Mouse (Mus musculus) small intestine, adult 2 months (tissue): Measurements from ENCODE around the gene Lta. TPM values are rescaled to one million over a fixed set of nuclear protein-coding genes. Genes with fewer than 3 reads are reported as not detected.

Experiments used
- H3K27ac ChIP-seq: fragments of 200-500 bp; 2 replicates; pipeline ENCODE4 v1.5.1; 2012; ENCODE audit warnings: low read depth, low read length, control low read depth, inconsistent platforms; ENCODE audit not compliant: insufficient read depth
- H3K27me3 ChIP-seq: fragments of 200-500 bp; 2 replicates; pipeline ENCODE4 v1.6.1; 2012; ENCODE audit warnings: mild to moderate bottlenecking, moderate library complexity, low read length, inconsistent platforms; ENCODE audit not compliant: control insufficient read depth, insufficient read depth
- H3K36me3 ChIP-seq: fragments of 200-500 bp; 2 replicates; pipeline ENCODE4 v1.6.1; 2012; ENCODE audit warnings: mild to moderate bottlenecking, low read length, control low read depth, inconsistent platforms; ENCODE audit not compliant: control insufficient read depth, insufficient read depth
- H3K4me1 ChIP-seq: fragments of 200-500 bp; 2 replicates; pipeline ENCODE4 v1.6.1; 2012; ENCODE audit warnings: low read length, inconsistent platforms, mixed read lengths; ENCODE audit not compliant: control insufficient read depth, insufficient read depth, insufficient read length
- H3K4me3 ChIP-seq: fragments of 200-500 bp; 2 replicates; pipeline ENCODE4 v1.5.1; 2012; ENCODE audit warnings: low read depth, mild to moderate bottlenecking, control low read depth, inconsistent platforms, low read length, moderate library complexity
- CTCF ChIP-seq: fragments of 200-500 bp; IDR thresholded peaks from 2 replicates; pipeline ENCODE4 v1.5.1; 2012; ENCODE audit warnings: low read depth, mild to moderate bottlenecking, control low read depth, inconsistent platforms, low read length, moderate library complexity, mixed read lengths; ENCODE audit not compliant: insufficient replicate concordance, insufficient read length; ENCODE audit errors: extremely low read depth
- POLR2A ChIP-seq: fragments of 200-500 bp; IDR thresholded peaks from 2 replicates; pipeline ENCODE4 v1.6.1; 2012; ENCODE audit warnings: low read depth, mild to moderate bottlenecking, control low read depth, inconsistent platforms, low read length, moderate library complexity
- WGBS: fragments of 180-500 bp; shearing (Covaris S2); methylation state at CpG from one replicate; pipeline ENCODE4 v1.1.7; 2018; 5-methylcytosine and 5-hydroxymethylcytosine counted together
- polyA plus RNA-seq: library from polyadenylated mRNA; depleted of rRNA; stranded (reverse); fragments of >200 nt; gene quantifications from 2 replicates; pipeline ENCODE4 v1.2.3, GENCODE M21; 2012

Gene Lta
- polyA plus RNA-seq, 1 experiment = 0.66 TPM

GRCm38 (mm10) chr17:35195631-35196320 lies 9.4 kb downstream of the Lta start:
- no peaks in the 10 kb centered on the region for H3K36me3 ChIP-seq
- peak overlapping the region; percentile 25 for H3K27ac ChIP-seq
- 1% methylated on average over 66 of the region's 66 CpGs for WGBS
- peaks cover 16% of the 10 kb centered on the region for H3K4me1 ChIP-seq
- peak overlapping the region; percentile 77 for H3K4me3 ChIP-seq
- no peaks in the 10 kb centered on the region for H3K27me3 ChIP-seq
- TF ChIP-seq CTCF (peak; percentile 83), POLR2A (no peak)

DNA sequence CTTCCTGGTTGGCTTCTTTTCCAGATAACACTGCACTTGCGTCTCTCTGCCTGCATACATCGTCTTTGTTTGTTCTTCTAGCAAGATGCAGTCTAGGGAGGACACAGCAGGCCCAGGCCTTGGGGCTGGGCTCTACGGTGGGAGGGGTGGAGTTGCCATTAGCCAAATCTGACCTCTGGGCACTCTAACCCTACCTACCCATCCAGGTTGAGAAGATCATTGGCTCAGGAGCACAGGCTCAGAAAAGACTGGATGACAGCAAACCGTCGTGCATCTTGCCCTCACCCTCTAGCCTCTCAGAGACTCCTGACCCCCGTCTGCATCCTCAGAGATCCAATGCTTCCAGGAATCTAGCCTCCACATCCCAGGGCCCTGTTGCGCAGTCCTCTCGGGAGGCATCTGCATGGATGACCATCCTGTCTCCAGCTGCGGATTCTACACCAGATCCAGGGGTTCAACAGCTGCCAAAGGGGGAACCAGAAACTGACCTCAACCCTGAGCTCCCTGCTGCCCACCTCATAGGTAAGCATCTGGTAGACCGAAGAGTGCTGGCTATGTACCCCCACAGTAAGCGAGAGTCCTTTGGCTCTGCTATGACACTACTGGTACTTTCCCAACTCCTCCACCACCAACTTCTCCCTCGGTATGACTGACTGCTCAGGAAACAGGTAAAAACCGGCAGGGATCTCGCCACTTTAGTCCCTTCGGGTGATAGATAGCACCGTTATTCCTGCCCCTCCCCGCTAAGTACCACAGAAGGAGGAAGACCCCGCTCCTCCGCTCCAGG lies 10.1 kb downstream of the Lta start:
- H3K4me3 ChIP-seq = peak overlapping the region; percentile 77
- H3K4me1 ChIP-seq = peaks cover 12% of the 10 kb centered on the region
- WGBS = 39% methylated on average over 19 of the region's 19 CpGs
- no peaks in the 10 kb centered on the region for H3K27me3 ChIP-seq
- H3K36me3 ChIP-seq = no peaks in the 10 kb centered on the region
- TF ChIP-seq POLR2A (no peak), CTCF (no peak)
- peak overlapping the region; percentile 46 for H3K27ac ChIP-seq

DNA sequence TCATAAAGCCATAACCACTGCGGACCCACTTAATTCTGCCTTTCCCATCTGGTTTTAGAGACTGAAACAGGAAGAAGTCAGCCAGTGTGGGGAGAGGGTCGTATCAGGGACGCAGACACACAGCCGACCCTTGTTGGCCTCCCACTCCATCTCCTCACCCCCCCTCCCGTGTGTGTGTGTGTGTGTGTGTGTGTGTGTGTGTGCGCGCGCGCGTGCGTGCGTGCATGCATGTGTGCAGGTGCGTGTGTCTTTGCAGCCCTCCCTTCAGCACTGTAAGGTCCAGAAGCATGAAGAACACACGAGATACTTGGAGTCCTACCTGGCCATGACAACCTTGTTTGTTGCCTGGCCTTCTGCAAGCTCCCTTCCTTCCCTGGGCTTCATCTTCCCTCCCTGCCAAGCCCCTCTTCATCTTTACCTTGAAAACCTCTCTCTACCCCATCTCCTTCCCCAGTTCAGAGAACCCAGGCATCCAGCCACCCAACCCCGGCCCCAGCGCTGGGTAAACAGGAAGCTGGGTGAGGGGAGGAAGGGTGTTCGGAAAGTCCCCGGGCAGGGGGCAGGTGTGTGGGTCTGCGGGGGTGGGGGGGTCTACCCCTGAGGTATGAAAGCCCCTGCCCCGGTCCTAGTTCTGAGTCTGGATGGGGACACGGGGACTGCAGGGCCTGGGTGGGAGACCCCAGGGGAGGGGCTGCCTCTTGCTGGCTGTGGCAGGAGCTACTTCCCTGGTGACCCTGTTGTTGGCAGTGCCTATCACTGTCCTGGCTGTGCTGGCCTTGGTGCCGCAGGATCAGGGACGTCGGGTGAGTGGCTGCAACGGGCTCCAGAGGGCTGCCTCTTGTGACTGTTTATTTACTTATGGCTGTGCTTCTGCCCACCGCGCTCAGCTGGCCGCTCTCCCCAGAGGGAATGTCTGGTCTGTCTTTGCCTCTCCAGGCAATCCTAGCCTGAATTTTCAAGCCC lies 11.0 kb downstream of the Lta start, which contains the start of gene Ltb:
Ltb (plus strand) TSS at position 559 of the 963 bp plus-strand sequence.
- TF ChIP-seq CTCF = no peak
- TF ChIP-seq POLR2A = no peak
- peaks cover 10% of the 10 kb centered on the region for H3K4me1 ChIP-seq
- no peaks in the 10 kb centered on the region for H3K27me3 ChIP-seq
- H3K4me3 ChIP-seq = peak within 1 kb of the TSS; percentile 77
- 52% methylated on average over 28 of the region's 28 CpGs for WGBS
- H3K36me3 ChIP-seq = no peaks in the 10 kb centered on the region
- H3K27ac ChIP-seq = peak within 1 kb of the TSS; percentile 46

DNA sequence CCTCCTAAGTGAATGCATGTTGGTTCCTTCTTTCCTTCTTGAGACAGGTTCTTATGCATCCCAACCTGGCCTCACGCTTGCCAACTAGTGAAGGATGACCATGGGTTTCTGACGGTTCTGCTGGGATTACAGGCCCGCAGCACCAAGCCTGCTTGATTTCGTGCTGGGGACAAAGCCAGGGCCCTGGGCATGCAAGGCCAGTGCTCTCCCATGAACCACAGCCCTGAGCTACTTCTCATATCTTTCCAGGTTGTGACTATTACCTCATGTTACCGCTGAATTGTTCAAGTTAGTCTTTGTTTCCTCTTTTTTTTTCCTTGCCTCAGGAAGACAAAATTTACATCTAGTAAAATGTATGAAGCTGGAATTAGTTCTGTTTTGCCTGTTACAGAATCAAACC lies 12.2 kb downstream of the Lta start:
- peaks cover 7% of the 10 kb centered on the region for H3K4me1 ChIP-seq
- H3K4me3 ChIP-seq = no peak overlapping the region
- 77% methylated on average over 5 of the region's 5 CpGs for WGBS
- no peaks in the 10 kb centered on the region for H3K36me3 ChIP-seq
- TF ChIP-seq CTCF (no peak), POLR2A (no peak)
- no peaks in the 10 kb centered on the region for H3K27me3 ChIP-seq
- peak overlapping the region; percentile 20 for H3K27ac ChIP-seq

- 65% methylated on average over 2 of the region's 2 CpGs for WGBS
- Histone ChIP-seq H3K4me1 (peaks cover 7% of the 10 kb centered on the region), H3K27ac (no peak overlapping the region), H3K36me3 (no peaks in the 10 kb centered on the region), H3K4me3 (no peak overlapping the region), H3K27me3 (no peaks in the 10 kb centered on the region)
- TF ChIP-seq POLR2A = no peak
- no peak for TF ChIP-seq CTCF
These were observed 13.4 kb downstream of the Lta start for GRCm38 (mm10) chr17:35191723-35192122.

GRCm38 (mm10) chr17:35190096-35190495 lies 15.1 kb downstream of the Lta start:
- Histone ChIP-seq H3K4me3 (no peak overlapping the region), H3K27ac (peak overlapping the region; percentile 20), H3K36me3 (no peaks in the 10 kb centered on the region), H3K27me3 (no peaks in the 10 kb centered on the region), H3K4me1 (no peaks in the 10 kb centered on the region; the same call in none of the 2 replicates)
- 73% methylated on average over 4 of the region's 4 CpGs for WGBS
- no peak for TF ChIP-seq CTCF
- no peak for TF ChIP-seq POLR2A
